Mouse (Mus musculus) megakaryocyte-erythroid progenitor cell, adult 5-6 weeks (primary cell): ENCODE measurements at regions not wholly inside any gene's neighbourhood (a gene's known extent, or its start where the extent isn't known, plus 50 kb on each side); places are given as distances from the start of the nearest gene placed in this dataset.
A peak's percentile ranks its signal among the peaks of the same experiment; 100 is the strongest.
"Not testable (repeated sequence)": the region's sequence is repeated elsewhere in the genome, so short reads cannot be mapped to it uniquely, and the experiment has no call there.

Experiments used
- ATAC-seq: replicated peaks from 2 replicates; pipeline ENCODE4 v1.8.0; 2016; ENCODE audit warnings: mild to moderate bottlenecking, inconsistent platforms; ENCODE audit not compliant: severe bottlenecking, poor library complexity, low FRiP score, low TSS enrichment

DNA sequence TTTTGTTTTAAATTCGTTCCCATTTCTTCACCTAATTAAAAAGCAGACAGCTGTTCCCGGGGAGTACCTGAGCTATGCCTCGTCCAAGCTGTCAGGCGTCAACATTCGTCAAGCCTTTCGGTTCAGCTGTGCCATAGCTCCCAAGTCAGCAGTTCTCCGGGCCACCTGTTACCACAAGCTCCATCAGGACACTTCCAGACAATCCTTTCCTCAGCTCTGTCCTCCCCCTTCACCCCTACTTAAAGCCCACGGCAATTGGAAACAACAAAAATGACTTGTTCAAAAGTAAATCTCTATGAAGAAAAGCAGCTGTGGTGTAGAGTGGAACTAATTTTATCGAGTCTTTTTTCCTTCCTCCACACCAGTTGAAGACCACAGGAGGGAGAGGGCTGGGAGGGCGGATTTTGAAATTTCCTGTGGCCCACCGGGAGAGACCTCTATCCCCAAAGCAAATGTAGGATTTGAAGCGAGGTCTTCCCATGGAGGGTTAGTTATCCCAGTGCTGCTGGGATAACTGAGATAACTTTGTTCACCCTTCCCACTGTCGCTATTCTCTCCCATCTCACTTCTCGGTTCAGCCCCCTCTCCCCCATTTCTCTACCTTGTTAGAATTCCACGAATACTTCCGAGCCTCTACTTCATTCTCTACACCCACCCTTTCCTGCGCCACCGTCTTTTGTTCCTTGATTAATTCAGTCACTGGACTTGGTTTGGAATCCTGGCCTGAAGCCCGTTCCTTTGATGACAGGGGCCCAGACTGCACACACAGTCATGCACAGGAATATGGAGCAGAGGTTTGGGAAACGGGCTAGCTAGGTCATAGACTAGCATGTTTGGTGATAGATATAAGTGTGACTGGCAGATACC, 193.1 kb upstream of the Ccdc54 start:
- ATAC-seq = no peak

- ATAC-seq = no peak
Measured at GRCm38 (mm10) chr16:50783240-50783639, 192.3 kb upstream of the Ccdc54 start.

- ATAC-seq = 0 out of 2 replicates have a peak, but pooled peaks have one; percentile 37
Measured at GRCm38 (mm10) chr16:50779030-50779784, 188.3 kb upstream of the Ccdc54 start.

DNA sequence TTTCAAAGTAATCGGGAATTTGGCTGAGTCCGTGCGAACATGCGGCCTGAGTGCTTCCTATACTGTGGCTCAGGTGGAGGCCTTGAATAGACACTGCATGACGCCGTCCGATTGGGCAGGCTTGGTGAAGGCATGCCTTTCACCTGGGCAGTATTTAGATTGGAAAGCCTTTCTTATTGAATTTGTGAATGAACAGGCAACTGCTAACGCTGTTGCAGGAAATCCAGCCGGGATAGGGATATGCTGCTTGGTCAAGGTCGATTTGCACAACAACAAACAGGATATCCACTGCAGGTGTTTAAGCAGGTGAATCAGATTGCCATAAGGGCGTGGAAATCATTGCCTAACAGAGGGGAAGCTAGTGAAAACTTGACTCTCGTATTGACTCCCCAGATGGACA, 183.7 kb upstream of the Ccdc54 start:
- ATAC-seq = not testable (repeated sequence)

DNA sequence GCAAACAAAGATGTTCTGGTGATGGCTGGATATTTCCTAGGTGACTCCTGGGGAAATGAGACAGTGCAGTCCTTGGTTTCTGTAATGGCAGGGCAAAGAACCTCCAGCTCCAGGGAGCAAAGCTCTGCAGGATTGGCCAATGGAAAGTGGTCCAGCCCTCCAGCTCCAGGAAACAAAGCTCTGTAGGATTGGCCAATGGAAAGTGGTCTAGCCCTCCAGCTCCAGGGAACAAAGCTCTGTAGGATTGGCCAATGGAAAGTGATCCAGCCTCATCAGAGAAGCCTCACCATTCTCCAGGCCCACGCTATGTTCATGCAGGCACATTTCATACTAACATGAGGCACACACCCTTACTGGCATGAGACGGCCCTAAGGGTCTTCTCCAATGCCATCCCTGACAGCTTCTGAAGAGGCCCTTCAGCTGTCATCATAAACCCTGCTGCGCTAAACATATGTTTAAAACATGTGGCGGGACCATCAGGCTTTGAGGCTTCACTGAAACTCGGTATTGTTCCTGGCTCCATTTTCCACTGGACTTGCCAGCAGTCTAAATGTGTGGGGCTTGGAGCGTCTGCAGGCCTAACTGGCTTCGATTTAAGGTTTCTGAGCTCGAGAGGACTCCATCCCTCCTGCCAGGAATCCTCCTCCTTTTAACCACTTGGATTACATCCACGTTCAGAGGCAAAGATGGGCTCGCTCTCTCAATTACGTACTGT, 175.3 kb upstream of the Ccdc54 start:
- no peak for ATAC-seq

GRCm38 (mm10) chr16:50762096-50762495, 171.1 kb upstream of the Ccdc54 start:
- ATAC-seq = no peak

DNA sequence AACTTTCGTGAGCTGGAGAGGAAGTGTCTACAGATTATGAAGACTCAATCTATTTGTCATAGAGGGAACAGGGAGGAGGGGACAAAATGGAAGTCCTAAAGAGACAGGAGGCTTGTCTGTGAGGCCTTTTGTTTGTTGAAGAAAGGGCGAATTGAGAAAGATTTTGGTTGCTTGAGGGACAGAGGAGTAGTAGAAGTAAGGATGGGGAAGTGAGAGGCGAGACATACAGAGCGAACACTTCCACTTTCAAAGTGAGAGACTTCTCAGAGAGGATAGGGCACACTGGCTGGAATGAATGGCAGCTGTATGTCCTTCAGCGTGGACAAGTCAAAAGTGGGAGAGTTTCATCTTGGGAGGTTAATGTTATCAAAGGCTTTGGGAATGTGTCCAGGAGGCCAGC, 169.0 kb upstream of the Ccdc54 start:
- no peak for ATAC-seq

DNA sequence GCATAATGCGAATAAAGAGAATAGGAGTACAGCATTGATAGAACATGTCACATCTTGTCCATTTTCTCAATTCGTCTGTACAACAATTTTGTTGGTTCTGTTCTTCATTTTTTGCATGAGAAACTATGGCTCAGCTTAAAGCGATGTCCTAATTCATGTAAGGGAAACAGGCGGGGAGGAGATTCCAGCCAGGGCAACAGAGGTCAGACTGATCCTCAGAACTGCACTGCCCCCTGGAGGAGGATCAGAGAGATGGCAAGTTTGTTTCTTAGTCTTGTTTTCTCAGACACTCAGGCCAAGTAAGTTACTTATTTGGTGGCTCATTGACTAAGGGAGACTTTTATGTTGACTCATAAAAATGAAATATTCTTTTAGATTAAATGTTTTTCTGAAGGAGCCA, 165.7 kb upstream of the Ccdc54 start:
- peak; percentile 87 for ATAC-seq

GRCm38 (mm10) chr16:50753612-50754389, 162.8 kb upstream of the Ccdc54 start:
- 0 out of 2 replicates have a peak, but pooled peaks have one; percentile 37 for ATAC-seq

- ATAC-seq = no peak
Measured at GRCm38 (mm10) chr16:50753046-50753445, 162.1 kb upstream of the Ccdc54 start.

DNA sequence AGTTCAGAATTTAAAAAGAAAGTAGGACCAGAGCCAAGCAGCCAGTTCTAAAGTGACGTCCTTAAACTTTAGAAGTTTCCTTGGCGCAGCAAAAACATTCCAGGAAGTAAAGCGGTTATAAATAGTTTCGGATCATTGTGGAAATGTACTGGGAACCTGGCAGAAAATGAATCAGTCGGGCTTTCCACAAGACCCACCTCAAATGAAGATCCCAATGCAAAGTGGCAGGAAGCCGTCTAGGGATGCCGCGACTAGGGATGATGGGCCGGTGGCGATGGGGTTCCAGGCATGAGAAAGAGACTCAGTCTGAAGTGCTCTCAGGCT, 161.3 kb upstream of the Ccdc54 start:
- no peak for ATAC-seq

GRCm38 (mm10) chr16:50751495-50752276, 160.7 kb upstream of the Ccdc54 start:
- ATAC-seq = no peak

- no peak for ATAC-seq
Measured at GRCm38 (mm10) chr16:50747698-50748097, 156.7 kb upstream of the Ccdc54 start.

DNA sequence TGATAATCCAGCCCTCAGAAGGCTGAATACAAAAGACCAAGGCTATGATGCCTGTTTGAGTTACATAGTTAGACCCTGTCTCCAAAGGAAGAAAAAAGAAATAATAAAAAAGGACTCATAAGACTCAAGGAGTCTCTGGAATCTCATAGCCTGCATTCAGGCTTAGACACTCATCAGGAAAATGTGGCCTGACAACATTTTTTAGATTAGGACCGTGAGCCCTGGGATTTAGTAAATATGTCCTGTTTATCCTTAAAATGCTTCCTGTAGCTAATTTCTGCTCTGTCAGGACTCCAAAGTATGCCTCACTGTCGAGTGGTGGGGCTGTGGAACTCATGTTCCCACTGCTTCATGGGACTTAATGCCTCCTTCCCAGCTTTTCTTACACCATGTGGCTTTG, 154.8 kb upstream of the Ccdc54 start:
- ATAC-seq = no peak

- peak; percentile 53 for ATAC-seq
Measured at GRCm38 (mm10) chr16:50737396-50737843, 146.5 kb upstream of the Ccdc54 start.

GRCm38 (mm10) chr16:50736151-50737047, 145.4 kb upstream of the Ccdc54 start:
- ATAC-seq = peak; percentile 79

GRCm38 (mm10) chr16:50733359-50733758, 142.4 kb upstream of the Ccdc54 start:
- ATAC-seq = no peak
